Mouse (Mus musculus) embryonic facial prominence, embryonic 10.5 days (tissue): ENCODE measurements at regions not wholly inside any gene's neighbourhood (a gene's known extent, or its start where the extent isn't known, plus 50 kb on each side); places are given as distances from the start of the nearest gene placed in this dataset.
"Not testable (repeated sequence)": the region's sequence is repeated elsewhere in the genome, so short reads cannot be mapped to it uniquely, and the experiment has no call there.

Source experiments
- DNase-seq: peaks from one replicate; pipeline ENCODE4 v3.0.0-alpha.2; 2017; ENCODE audit warnings: low spot score
- H3K27ac ChIP-seq: fragments of 300-500 bp; sonication (generic); replicated peaks from 2 replicates; pipeline ENCODE4 v1.5.1; 2016; ENCODE audit warnings: mild to moderate bottlenecking
- H3K27me3 ChIP-seq: fragments of 300-500 bp; sonication (generic); replicated peaks from 2 replicates; pipeline ENCODE4 v1.6.1; 2016; ENCODE audit warnings: low read depth, mild to moderate bottlenecking; ENCODE audit not compliant: poor library complexity, severe bottlenecking
- H3K36me3 ChIP-seq: fragments of 300-500 bp; sonication (generic); replicated peaks from 2 replicates; pipeline ENCODE4 v1.6.1; 2016; ENCODE audit warnings: mild to moderate bottlenecking, moderate library complexity
- H3K4me1 ChIP-seq: fragments of 300-500 bp; sonication (generic); 2 replicates; pipeline ENCODE4 v1.6.1; 2016
- H3K4me3 ChIP-seq: fragments of 300-500 bp; sonication (generic); 2 replicates; pipeline ENCODE4 v1.5.1; 2016; ENCODE audit warnings: mild to moderate bottlenecking, moderate library complexity
- H3K9me3 ChIP-seq: fragments of 300-500 bp; sonication (generic); 2 replicates; pipeline ENCODE4 v1.6.1; 2016; ENCODE audit warnings: mild to moderate bottlenecking
- WGBS: fragments of 180-500 bp; shearing (Covaris S2); methylation state at CpG from one replicate; pipeline ENCODE4 v1.1.7; 2016; 5-methylcytosine and 5-hydroxymethylcytosine counted together

- H3K4me3 ChIP-seq = no peak overlapping the region
- peak; percentile 5 for DNase-seq
- H3K27me3 ChIP-seq = no peaks in the 10 kb centered on the region
- H3K9me3 ChIP-seq = no peaks in the 10 kb centered on the region
- H3K27ac ChIP-seq = no peak overlapping the region
- WGBS = 91% methylated on average over 6 of the region's 6 CpGs
- H3K36me3 ChIP-seq = no peaks in the 10 kb centered on the region
- no peaks in the 10 kb centered on the region for H3K4me1 ChIP-seq
These were observed 988.0 kb downstream of the 4930447A16Rik start for GRCm38 (mm10) chr15:38413329-38413728.

GRCm38 (mm10) chr15:38414318-38415090 lies 989.1 kb downstream of the 4930447A16Rik start:
- WGBS = 85% methylated on average over 8 of the region's 8 CpGs

GRCm38 (mm10) chr15:38415091-38415486 lies 989.7 kb downstream of the 4930447A16Rik start:
- no peaks in the 10 kb centered on the region for H3K27me3 ChIP-seq
- no peaks in the 10 kb centered on the region for H3K36me3 ChIP-seq
- no peak overlapping the region for H3K27ac ChIP-seq
- 75% methylated on average over 2 of the region's 2 CpGs for WGBS
- H3K4me1 ChIP-seq = peaks cover 6% of the 10 kb centered on the region
- no peaks in the 10 kb centered on the region for H3K9me3 ChIP-seq
- H3K4me3 ChIP-seq = no peak overlapping the region
- peak; percentile 6 for DNase-seq

More at GRCm38 (mm10) chr15:38414318-38415090, 989.1 kb downstream of the 4930447A16Rik start:
- Histone ChIP-seq H3K27me3 (no peaks in the 10 kb centered on the region), H3K27ac (no peak overlapping the region), H3K4me1 (peaks cover 4% of the 10 kb centered on the region), H3K36me3 (no peaks in the 10 kb centered on the region), H3K9me3 (no peaks in the 10 kb centered on the region), H3K4me3 (no peak overlapping the region)
- peak; percentile 9 for DNase-seq

- no peaks in the 10 kb centered on the region for H3K27me3 ChIP-seq
- peaks cover 18% of the 10 kb centered on the region for H3K4me1 ChIP-seq
- 62% methylated on average over 7 of the region's 7 CpGs for WGBS
- no peaks in the 10 kb centered on the region for H3K36me3 ChIP-seq
- H3K27ac ChIP-seq = peak overlapping the region; percentile 48; the same call in 1 of the 2 replicates
- peak; percentile 7 for DNase-seq
- no peaks in the 10 kb centered on the region for H3K9me3 ChIP-seq
- no peak overlapping the region for H3K4me3 ChIP-seq
These were observed 994.3 kb downstream of the 4930447A16Rik start for GRCm38 (mm10) chr15:38419621-38420020.

- Histone ChIP-seq H3K4me3 (no peak overlapping the region), H3K27me3 (no peaks in the 10 kb centered on the region), H3K36me3 (no peaks in the 10 kb centered on the region), H3K27ac (no peak overlapping the region; the same call in 1 of the 2 replicates), H3K4me1 (peaks cover 18% of the 10 kb centered on the region), H3K9me3 (no peaks in the 10 kb centered on the region)
- peak; percentile 36 for DNase-seq
- 39% methylated on average over 3 of the region's 3 CpGs for WGBS
These were observed 995.4 kb downstream of the 4930447A16Rik start for GRCm38 (mm10) chr15:38420784-38421183.

GRCm38 (mm10) chr15:38422741-38423140 lies 997.4 kb downstream of the 4930447A16Rik start:
- H3K4me1 ChIP-seq = peaks cover 18% of the 10 kb centered on the region
- no peaks in the 10 kb centered on the region for H3K27me3 ChIP-seq
- H3K4me3 ChIP-seq = no peak overlapping the region
- no peaks in the 10 kb centered on the region for H3K36me3 ChIP-seq
- 76% methylated on average over 6 of the region's 6 CpGs for WGBS
- no peak overlapping the region for H3K27ac ChIP-seq
- DNase-seq = peak; percentile 4
- H3K9me3 ChIP-seq = no peaks in the 10 kb centered on the region

GRCm38 (mm10) chr15:38425506-38425905 lies 1000.2 kb downstream of the 4930447A16Rik start:
- WGBS = 71% methylated on average over 4 of the region's 4 CpGs
- no peak overlapping the region for H3K27ac ChIP-seq
- peak; percentile 5 for DNase-seq
- H3K27me3 ChIP-seq = no peaks in the 10 kb centered on the region
- H3K36me3 ChIP-seq = no peaks in the 10 kb centered on the region
- no peaks in the 10 kb centered on the region for H3K9me3 ChIP-seq
- peaks cover 8% of the 10 kb centered on the region for H3K4me1 ChIP-seq
- no peak overlapping the region for H3K4me3 ChIP-seq

GRCm38 (mm10) chr15:38427966-38428365 lies 1002.6 kb downstream of the 4930447A16Rik start:
- no peaks in the 10 kb centered on the region for H3K27me3 ChIP-seq
- no peak overlapping the region for H3K27ac ChIP-seq
- no peak overlapping the region for H3K4me3 ChIP-seq
- H3K9me3 ChIP-seq = no peaks in the 10 kb centered on the region
- WGBS = 57% methylated on average over 1 of the region's 1 CpGs
- H3K4me1 ChIP-seq = no peaks in the 10 kb centered on the region
- no peaks in the 10 kb centered on the region for H3K36me3 ChIP-seq
- DNase-seq = peak; percentile 4

- Histone ChIP-seq H3K4me1 (no peaks in the 10 kb centered on the region), H3K9me3 (peaks cover 13% of the 10 kb centered on the region)
These were observed 1006.3 kb downstream of the 4930447A16Rik start for GRCm38 (mm10) chr15:38431668-38432067.

GRCm38 (mm10) chr15:38433386-38433785 lies 1008.0 kb downstream of the 4930447A16Rik start:
- no peak for DNase-seq
- Histone ChIP-seq H3K9me3 (peaks cover 13% of the 10 kb centered on the region), H3K27ac (no peak overlapping the region), H3K27me3 (no peaks in the 10 kb centered on the region), H3K36me3 (no peaks in the 10 kb centered on the region), H3K4me1 (no peaks in the 10 kb centered on the region), H3K4me3 (no peak overlapping the region)
- WGBS = 89% methylated on average over 7 of the region's 7 CpGs

More at GRCm38 (mm10) chr15:38431668-38432067, 1006.3 kb downstream of the 4930447A16Rik start:
- Histone ChIP-seq H3K27ac (no peak overlapping the region), H3K4me3 (no peak overlapping the region), H3K36me3 (no peaks in the 10 kb centered on the region), H3K27me3 (no peaks in the 10 kb centered on the region)
- DNase-seq = peak; percentile 6
- WGBS = 67% methylated on average over 2 of the region's 2 CpGs

- not testable (repeated sequence) for H3K27me3 ChIP-seq, H3K36me3 ChIP-seq, H3K4me1 ChIP-seq, H3K4me3 ChIP-seq, H3K27ac ChIP-seq
- WGBS = 87% methylated on average over 2 of the region's 2 CpGs
- peaks cover 13% of the 10 kb centered on the region for H3K9me3 ChIP-seq
- peak; percentile 5 for DNase-seq
These were observed 1008.9 kb downstream of the 4930447A16Rik start for GRCm38 (mm10) chr15:38434239-38434638.
